ENCODE assay signal across 23 mouse cellular contexts in the genomic region with DNA sequence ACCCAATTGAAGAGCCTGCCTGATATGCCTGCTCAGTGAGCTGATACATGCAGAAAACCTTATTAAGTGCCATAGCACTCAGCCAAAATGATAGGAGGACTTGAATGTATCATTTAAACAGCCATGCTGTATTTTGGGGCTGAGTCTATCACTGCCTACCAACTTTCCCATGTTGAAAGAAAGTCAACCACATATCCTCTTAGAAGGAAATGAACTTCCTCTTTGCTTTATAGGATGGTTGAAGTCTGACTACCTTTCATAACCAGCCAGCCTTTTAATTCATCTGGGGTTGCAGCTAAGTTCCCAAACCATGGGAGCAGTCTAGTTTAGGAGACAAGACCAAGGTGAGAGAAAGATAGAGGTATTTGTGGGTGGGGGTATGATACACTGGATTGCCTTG.
"Had no signal": no experiment of that assay in that cellular context is flagged by ENCODE, and none has a peak within 500 bp of the region (broad histone marks: within the 10 kb centered on the region; RNA-seq: fewer than 3 reads in every experiment).

No protein-coding gene starts in this region.

- H3K4me2 ChIP-seq: heart, embryonic 12.5 days; hindbrain, embryonic 12.5 days; hindbrain, embryonic 14.5 days; intestine, embryonic 15.5 days; limb, embryonic 12.5 days; liver, embryonic 11.5 days; liver, embryonic 13.5 days; liver, embryonic 15.5 days had no signal

- DNase-seq: gastrocnemius, postnatal 14 days; heart, postnatal 10 days; kidney, adult 18-20 months; kidney, postnatal 10 days; kidney, postnatal 25 days; kidney, postnatal 4 days; layer of hippocampus, postnatal 36 days; liver; liver, embryonic 13.5 days had no signal

- H3K27me3 ChIP-seq: heart, embryonic 12.5 days; hindbrain, embryonic 12.5 days; intestine, embryonic 15.5 days; liver, embryonic 13.5 days; liver, embryonic 15.5 days had no signal

- H3K4me3 ChIP-seq: heart, embryonic 10.5 days; heart, embryonic 12.5 days; hindbrain, embryonic 10.5 days; hindbrain, embryonic 12.5 days; intestine, embryonic 15.5 days; layer of hippocampus, adult 2 months; limb, embryonic 10.5 days; limb, embryonic 12.5 days; liver, embryonic 13.5 days; liver, embryonic 15.5 days had no signal

- H3K27ac ChIP-seq: heart, embryonic 10.5 days; hindbrain, embryonic 10.5 days; hindbrain, embryonic 12.5 days; hindbrain, embryonic 14.5 days; intestine, embryonic 15.5 days; layer of hippocampus, adult 2 months; limb, embryonic 10.5 days; limb, embryonic 12.5 days; liver, embryonic 13.5 days; liver, embryonic 15.5 days had no signal

- ATAC-seq: hindbrain, embryonic 16.5 days; inflammation-experienced regulatory T-cells, adult 6 months; intestine, embryonic 15.5 days; intestine, postnatal 0 days had no signal

- H3K9ac ChIP-seq: heart, embryonic 12.5 days; hindbrain, embryonic 12.5 days; hindbrain, embryonic 14.5 days; intestine, embryonic 15.5 days; limb, embryonic 12.5 days; liver, embryonic 13.5 days; liver, embryonic 15.5 days had no signal

- H3K4me1 ChIP-seq: heart, embryonic 12.5 days; hindbrain, embryonic 10.5 days; hindbrain, embryonic 12.5 days; intestine, embryonic 15.5 days; liver, embryonic 13.5 days; liver, embryonic 15.5 days had no signal

- H3K36me3 ChIP-seq: heart, embryonic 10.5 days; heart, embryonic 12.5 days; hindbrain, embryonic 10.5 days; hindbrain, embryonic 12.5 days; intestine, embryonic 15.5 days; limb, embryonic 10.5 days; limb, embryonic 12.5 days; liver, embryonic 13.5 days; liver, embryonic 15.5 days had no signal

- H3K9me3 ChIP-seq: heart, embryonic 10.5 days; heart, embryonic 12.5 days; hindbrain, embryonic 10.5 days; hindbrain, embryonic 12.5 days; intestine, embryonic 15.5 days; limb, embryonic 10.5 days; limb, embryonic 12.5 days; liver, embryonic 13.5 days; liver, embryonic 15.5 days had no signal
